Mouse (Mus musculus) kidney, adult 9 months (tissue): ENCODE measurements at regions not wholly inside any gene's neighbourhood (a gene's known extent, or its start where the extent isn't known, plus 50 kb on each side); places are given as distances from the start of the nearest gene placed in this dataset.
"Not testable (repeated sequence)": the region's sequence is repeated elsewhere in the genome, so short reads cannot be mapped to it uniquely, and the experiment has no call there.

Experiments
- DNase-seq: peaks from one replicate; pipeline ENCODE4 v3.0.0; 2022

DNA sequence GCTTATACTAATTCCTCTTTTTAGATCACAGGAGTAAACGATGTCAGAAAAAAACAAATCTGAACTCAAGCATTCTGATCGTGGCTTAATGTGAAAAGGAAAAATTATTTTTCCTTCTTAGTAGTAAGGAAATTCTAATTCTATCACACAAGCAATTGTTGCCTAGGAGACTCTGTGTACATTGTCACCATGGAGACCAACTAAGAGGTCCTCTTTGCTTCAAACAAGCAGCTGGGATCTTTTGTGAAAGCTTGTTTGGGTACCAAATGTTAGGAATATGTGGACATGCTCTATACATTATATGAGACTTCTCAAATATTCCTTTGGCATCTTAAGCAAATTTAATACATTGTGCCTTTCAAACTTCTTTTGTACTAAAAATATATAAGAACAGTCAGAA, 345.9 kb upstream of the Atp10a start:
- no peak for DNase-seq

DNA sequence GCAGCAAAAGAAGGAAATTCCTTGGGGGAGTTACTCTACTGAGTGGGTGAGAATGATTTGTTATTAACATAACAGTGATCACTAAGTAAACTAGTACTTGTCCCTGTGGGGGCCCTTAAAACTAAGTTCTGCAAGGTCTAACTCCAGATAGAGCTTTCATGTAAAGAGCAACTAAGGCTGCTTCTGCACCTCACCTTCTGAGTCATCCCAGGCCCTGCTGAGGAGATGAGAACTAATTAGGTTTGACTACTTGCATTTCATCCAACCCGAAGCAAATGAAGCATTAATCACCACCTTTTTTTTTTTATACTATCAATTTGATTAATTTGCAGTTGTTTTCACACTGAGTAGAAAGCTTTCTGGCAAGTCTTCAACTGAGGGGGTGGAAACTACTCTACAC, 333.6 kb upstream of the Atp10a start:
- no peak for DNase-seq

DNA sequence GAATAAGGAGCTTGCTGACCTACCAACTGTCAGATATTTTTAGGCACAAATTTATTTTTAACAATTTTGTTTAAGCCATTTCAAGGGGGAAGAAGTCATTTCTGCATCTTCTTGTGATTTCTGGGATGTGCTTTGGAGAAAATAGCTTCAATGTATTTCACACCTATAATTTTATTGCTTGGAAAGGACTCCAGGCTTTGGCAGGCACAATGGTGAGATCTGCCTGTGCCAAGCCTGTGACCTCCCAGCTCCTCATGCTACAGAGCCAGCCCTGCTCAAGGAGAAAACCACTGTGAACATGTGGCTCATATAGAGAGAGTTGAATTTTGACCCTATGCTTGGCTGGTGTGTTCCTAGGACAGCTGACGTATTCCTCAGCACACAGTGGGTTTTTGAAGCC, 288.6 kb upstream of the Atp10a start:
- DNase-seq = no peak

DNA sequence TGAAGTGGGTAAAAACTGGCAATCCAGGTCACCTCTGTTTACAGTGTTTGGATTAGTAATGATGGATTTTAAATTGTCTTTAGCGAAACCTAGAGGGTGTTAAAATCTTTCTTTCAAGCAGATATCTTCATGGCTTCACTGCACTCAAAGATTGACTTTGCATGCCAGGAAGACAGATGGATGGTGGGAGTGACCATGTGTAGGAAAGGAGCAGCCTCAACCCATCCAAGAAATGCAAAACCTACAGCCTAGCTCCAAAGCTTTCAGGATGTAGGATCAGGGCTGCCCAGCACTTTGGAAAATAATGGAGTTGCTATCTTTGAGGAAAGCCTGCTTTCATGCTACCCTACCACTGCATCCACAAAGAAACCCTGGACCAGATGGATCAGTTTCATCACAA, 272.6 kb upstream of the Atp10a start:
- DNase-seq = no peak

DNA sequence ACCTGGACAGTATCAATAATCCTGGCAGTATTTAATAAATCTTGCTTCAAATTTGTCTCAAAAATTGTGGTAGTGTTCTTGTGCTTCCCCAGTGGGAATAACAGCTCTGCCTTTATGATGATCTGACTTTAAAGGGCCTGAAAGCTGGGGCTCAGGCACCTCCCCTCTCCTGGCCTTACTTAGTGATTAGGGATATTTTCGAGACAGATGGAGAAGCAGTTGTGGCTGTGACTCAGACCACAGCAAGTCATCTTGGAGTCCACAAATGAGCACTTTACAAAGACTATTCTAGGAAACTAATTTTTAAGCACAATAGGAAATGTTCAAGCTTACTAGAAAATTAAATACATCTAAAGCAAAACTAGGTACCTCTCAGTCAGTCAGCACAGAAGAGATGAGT, 267.6 kb upstream of the Atp10a start:
- DNase-seq = no peak

DNA sequence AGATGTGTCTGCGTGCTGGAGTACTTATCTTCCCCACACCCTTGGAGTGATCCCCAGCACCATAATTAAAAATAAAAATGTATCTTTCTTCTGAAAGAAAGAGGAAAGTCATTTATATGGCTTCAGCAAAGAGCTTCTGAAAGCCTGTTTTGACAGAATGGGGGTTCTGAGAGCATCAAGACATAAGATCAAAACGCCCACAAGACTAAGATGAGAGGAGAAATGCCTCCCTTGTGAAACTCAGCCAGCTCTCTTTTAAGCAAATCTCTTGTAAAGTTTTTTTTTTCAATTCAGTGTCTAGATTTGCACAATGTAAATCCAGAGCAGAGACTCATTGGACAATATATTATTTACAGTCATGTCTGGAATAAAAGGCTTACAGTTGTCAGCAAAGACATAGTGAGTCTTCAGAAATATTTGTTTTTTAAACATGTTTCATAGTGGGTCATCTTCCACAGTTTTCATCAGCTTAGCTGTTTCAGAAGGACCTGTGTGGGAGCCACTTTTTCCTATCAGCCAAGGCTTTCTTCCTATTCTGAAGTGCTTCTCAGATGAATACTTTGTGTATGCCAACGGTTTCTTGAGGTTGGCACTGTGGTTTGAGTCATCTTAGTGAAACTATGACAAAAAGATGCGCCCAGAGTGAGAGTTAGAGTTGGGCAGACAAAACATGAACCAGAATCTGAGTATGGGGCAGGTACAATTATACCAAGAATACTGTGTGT, 263.4 kb upstream of the Atp10a start:
- DNase-seq = no peak

DNA sequence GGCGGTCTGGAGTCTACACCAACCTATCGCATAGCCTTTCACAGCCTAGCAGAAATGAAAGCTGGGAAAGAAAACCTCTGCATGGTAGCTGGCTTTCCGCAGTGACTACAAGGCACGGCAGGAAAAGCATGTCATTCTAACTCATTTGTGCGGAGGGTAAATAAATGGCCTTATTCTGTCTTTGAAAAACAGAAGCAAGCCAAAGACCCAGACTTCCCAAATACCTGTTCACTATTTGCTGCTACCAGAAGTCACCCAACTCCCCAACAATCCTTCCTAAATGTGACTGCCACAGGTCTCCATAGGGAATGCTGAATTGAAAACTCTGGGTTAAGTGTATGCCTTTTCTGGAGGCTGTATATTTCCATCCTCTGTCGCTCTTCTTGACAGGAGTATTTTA, 258.0 kb upstream of the Atp10a start:
- DNase-seq = no peak

DNA sequence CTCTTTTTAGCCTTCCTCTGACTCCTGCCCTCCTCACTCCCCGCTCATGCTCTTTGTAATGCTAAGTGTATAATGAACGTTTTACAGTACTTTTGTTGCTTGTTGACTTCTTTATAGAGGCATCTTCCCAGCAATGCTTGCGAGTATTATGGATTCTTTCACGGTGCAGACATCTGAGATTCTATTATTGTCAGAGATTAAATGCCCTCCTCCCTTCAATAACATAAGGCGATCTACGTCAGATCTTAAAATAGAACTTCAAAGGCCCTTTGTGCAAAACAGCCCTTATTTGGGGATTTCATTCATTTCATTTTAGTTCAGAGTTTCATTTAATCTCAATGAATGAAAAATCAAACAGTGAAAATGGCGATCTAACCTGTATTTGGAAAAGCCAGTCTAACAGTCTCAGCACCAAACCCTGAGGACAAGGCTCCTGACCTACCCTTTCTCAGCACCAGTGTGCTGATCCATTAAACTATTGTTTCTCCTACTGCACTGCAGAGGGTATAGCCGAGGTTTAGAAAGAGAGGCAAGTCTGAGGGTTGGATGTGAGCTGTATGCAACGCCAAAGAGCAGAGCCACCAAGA, 257.3 kb upstream of the Atp10a start:
- no peak for DNase-seq

DNA sequence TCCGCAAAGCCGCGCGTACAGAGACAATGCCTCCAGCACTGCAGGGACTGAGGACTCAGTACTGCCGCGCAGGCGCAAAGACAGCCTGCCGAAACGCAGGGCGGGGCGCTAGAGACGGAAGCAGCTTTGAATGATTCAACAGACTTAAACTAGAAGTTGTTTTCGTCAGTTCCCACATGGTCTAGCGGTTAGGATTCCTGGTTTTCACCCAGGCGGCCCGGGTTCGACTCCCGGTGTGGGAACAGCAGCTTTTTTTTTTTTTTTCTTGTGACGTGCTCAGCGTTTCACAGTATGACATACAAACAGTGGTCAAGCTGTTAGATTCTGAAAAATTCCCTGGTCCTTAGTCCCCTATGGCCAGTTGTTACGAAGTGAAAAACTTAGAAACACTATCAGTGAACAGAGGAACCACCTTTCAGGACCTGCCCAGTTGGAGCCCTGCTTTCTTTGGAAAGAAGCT, 256.8 kb upstream of the Atp10a start:
- peak; percentile 97 for DNase-seq

DNA sequence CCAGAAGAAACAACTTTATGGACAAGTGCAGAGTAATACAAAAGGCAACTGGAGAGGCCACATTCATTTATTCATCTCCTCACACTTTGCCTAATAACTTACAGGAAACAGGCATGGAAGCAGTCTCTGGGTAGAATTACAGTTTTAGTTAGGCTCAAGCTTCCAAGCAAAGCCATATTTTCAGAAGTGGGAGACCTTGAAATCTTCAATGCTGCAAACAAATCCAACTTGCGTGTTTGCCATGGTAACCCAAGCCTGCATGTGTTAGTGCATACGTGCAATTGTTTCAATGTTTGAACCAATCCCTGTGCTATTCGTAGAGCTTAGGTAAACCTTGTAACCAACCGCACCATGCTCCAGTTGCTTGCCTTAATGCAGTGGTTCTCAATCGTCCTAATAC, 256.3 kb upstream of the Atp10a start:
- DNase-seq = no peak

DNA sequence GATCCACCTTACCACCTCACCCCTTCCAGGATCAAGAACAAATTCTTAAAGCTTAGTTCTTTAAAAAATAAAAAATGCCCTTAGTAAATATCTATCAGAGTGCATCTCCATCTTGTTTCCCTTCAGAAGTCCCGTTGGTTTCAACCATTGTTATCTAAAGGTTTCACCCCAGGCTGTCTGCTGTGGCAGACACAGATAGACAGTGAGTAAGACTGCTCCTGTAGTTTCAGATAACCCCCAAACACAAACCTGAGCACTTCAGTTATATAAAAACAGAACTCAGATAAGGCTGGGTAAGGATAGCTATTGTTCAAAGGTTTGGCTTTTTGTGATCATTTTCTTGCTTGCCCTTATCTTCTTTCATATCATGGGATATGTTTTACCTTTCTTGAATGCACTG, 255.4 kb upstream of the Atp10a start:
- no peak for DNase-seq

DNA sequence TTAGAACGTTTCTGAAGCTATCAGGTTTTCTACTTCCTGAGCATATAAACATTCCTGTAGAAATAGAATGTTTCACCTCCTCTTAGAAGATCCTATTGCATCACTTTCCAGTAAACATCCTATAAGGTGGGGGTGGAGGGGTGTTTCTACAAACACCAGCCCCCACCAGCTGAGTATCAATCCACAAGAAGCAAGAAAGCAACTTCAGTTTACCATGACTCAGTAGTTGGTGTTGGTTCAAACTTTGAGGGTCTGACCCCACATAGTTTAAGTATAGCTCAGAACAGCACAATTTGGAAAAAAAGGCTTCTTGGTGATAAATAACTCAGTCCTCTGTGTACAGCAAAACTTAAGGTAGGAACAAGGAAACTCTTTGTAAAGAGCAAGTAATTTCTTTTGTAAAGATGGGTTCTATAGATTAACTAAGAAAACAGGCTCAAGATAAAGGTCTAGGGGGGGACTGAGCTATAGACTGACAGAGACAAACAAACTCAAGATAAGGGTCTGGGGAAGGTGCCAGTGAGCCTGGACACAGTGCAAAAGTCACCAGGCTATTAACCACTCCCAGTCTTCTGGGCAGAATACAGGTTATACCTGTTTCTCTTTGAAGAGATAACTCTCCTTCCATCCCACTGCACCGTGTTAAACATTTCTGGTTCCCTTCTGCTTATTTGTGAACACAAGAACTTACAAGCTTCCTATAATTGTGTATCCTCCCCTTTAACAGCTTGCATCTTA, 218.9 kb upstream of the Atp10a start:
- no peak for DNase-seq

DNA sequence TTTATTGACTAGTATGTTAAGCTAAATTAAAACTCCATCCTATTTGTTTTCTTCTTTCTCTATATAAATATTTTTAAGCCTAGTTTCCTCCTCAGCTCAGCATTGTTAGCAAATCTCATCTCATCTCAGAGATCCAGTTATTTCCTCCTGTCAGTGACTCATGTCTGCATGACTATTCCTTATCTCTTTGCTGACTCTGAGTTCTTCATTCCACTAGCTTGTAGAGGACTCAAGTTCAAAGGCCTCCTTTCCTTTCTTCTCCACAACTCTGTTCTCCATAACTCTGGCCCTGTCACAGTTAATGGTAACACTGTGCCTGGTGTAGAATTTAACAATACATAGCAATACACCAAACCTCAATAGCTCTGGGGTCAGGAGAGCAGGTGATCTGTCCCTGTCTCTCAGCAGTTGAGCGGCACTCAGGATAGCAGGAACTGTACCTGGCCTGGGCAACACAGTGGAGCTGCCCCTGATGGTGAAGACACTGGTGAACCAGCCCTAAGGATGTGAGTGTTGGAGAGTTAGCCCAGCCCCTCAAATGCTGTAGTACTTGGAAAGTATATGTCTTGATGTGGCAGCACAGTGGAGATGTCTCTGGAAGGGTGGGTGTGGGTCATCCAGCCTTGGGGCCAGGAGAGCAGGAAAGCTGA, 213.3 kb upstream of the Atp10a start:
- DNase-seq = no peak

DNA sequence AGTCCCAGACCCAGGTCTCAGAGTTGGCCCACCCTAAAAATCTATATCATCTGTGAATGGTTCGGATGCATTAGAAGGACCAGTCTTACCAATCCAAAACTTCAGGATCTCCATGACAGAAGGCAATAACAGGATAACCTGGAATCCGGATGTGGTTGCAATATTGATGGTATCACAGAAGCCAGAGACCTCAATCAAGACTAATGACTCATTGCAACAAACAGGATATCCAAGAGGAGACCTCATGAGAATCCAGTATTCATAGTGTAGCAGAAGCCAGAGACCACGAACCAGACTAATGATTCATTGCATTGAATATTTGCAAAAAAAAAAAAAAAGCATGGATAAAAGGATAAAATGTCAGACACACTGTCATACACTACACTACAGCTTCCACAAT, 212.7 kb upstream of the Atp10a start:
- no peak for DNase-seq

DNA sequence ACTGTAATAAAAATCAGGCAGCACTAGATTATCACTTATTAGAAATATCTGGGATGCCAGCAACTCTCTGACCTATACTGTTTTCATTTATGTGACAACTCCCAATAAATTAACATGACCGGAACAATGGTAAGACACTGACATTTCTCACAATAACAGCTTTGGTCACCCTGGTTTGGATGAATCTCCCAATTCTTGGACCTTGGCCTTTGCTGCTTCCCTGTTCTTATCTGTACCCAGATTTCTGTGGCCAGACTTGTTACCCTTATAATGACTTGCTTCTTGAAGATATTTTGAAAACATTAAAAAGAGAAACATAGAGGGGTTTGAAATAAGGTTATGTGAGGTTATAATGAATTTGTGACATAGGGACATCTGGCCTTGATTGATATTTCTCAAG, 210.2 kb upstream of the Atp10a start:
- no peak for DNase-seq

DNA sequence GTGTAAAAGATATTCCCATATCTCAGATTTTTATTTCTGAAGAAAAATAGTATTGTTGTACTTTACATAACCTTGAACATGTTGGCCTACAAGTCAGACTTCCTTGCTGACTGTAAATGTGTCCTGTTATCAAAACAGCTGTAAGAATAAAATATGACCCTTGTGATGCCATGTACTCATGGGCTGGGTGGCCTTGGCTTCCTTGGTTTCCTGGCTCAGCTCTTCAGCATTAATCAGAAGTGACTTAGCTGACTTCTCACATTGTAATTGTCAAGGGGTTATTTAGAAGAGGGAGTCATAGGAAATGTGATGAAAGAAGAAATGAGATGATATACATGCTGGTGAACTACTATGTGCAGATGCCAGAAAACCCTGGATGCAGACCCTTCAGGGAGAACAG, 209.7 kb upstream of the Atp10a start:
- DNase-seq = no peak

DNA sequence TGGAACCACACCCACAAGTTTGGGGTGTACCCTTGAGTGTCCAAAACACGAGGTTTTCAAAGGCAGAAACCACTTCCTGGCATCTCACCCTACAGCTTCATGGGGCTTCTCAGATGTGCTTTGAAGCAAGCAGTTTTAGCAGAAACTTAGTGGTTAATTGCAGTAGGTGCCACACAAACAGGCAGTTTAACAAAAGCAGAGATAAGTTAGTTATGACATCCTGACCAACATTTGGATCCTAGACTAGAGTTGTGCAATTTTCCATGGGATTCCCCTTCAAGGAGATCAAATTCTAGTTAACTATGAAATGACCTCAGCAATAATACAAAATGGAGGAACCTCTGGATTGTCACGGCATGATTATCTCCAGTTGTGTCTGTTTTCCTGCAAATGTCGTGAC, 207.2 kb upstream of the Atp10a start:
- no peak for DNase-seq

DNA sequence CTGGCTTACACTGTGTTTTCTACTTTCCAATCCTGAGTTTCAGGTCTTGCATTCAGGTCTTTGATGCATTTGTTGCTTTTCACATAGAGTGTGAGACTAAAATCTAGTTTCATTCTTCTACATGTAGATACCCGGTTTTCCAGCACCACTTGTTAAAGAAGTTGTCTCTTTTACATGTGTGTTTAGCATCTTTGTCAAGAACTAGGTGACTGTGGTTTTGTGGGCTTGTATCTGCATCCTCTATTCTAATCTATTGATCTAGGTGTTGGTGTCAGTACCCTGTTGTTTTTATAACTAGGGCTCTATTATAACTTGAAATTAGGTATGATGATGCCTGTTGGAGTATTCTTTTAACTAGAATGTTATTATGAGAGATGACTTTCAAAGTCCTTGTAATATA, 204.0 kb upstream of the Atp10a start:
- DNase-seq = no peak

DNA sequence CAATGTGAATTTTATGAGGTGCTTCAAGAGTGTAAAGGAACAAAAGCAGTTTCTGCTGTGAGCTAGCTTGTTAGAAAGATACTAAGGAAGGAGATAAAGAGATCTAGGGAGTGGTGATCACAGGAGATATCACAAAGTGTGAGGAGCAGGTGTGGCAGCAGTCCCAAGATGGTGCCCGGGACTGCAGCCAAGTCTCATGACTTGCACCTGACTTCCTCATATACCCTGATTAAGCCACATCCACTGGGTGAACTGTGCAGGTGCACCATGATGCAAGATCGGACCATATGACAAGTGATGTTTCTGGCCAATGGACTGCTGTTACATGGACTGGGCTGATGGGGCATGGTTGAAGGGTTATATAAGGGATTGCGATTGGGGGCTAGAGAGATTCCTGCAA, 197.8 kb upstream of the Atp10a start:
- DNase-seq = not testable (repeated sequence)

DNA sequence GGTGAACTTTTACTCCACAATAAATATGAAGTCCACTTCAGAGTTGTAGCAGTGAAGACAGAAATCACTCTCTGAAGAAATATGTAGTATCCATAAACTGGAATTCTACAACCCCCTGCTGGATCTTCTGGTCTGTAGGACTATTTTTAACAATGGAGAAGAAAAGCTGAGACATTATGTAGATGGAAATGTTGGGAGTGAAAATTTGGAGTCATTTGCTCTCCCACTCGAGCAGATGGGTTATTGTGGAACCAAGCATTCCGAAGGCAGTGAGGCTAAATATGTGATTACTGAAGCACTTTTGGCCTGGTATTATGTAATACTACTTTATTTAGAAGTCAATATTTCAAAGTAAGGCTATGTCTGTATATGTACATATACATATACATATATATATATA, 195.0 kb upstream of the Atp10a start:
- no peak for DNase-seq

DNA sequence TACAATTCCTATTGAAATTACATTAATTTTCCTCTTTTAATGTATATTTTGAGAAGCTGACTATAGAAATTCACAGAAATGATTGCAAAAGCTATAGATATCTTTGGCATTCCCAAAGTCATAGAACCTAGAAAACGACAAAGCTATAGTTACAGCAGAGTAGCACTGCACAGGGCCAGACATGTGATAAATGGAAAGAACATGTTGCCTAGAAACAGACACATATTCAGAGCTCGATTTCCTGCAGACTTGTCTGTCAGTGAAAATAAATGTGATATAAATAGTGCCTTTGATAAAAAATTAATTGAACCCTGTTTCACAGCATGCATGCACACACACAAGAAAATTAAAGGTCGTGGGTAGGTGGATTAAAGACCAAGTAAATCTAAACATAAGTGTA, 182.8 kb upstream of the Atp10a start:
- no peak for DNase-seq

DNA sequence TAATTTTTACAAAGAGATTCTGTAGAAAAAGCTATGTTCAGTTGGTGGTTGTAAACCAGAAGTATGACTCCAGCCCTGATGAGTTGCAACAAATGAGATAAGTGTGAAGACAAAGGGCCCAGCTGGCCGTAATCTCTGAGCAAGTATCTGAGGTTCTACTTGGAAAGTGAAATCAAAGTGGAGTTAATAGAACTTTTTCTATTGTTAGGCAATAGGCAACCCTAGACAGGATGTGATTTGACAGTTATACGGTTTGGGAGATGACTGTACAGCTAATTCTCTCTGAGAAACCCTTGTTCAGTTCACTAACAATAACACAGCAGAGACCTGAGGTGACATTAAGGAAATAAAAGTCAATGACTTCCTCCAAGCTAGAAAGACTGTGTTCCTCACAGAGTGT, 180.8 kb upstream of the Atp10a start:
- no peak for DNase-seq

DNA sequence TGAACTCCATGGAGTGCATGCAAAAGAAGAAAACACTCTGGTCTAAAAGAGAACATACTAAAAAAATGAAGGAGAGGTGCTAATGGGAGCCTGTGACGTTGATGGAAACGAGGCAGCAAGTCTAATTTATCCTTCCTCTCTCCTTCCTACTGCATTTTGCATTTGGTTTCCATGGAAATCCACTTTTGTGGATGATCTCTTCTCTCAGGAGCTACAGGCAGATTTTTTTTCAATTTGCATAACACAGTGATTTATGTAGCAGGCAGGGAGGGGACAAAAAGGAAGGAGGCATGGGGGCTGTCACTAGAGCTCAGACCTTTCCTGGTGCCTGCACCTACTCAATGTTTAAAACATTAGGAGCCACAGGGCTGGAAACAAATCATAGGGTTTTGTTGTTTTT, 167.7 kb upstream of the Atp10a start:
- no peak for DNase-seq
